Mouse (Mus musculus) forebrain, embryonic 12.5 days (tissue): ENCODE measurements around the gene Ephx4. TPM values are rescaled to one million over a fixed set of nuclear protein-coding genes. Genes with fewer than 3 reads are reported as not detected.

Experiments
- ATAC-seq: fragments of 200-750 bp; cut with Nextera tagmentation; 2 replicates; pipeline ENCODE4 v1.8.0; 2017; ENCODE audit warnings: moderate TSS enrichment; ENCODE audit not compliant: low FRiP score
- H3K27ac ChIP-seq: fragments of 300-500 bp; sonication (generic); 2 replicates; pipeline ENCODE4 v1.5.1; 2016; ENCODE audit warnings: mild to moderate bottlenecking
- H3K27me3 ChIP-seq: fragments of 300-500 bp; sonication (generic); 2 replicates; pipeline ENCODE4 v1.6.1; 2016; ENCODE audit warnings: mild to moderate bottlenecking
- H3K36me3 ChIP-seq: fragments of 300-500 bp; sonication (generic); replicated peaks from 2 replicates; pipeline ENCODE4 v1.6.1; 2016; ENCODE audit warnings: mild to moderate bottlenecking
- H3K4me1 ChIP-seq: fragments of 300-500 bp; sonication (generic); 2 replicates; pipeline ENCODE4 v1.6.1; 2016
- H3K4me2 ChIP-seq: fragments of 300-500 bp; sonication (generic); 2 replicates; pipeline ENCODE4 v1.6.1; 2016; ENCODE audit warnings: mild to moderate bottlenecking, moderate library complexity
- H3K4me3 ChIP-seq: fragments of 300-500 bp; sonication (generic); replicated peaks from 2 replicates; pipeline ENCODE4 v1.5.1; 2016; ENCODE audit warnings: mild to moderate bottlenecking
- H3K9ac ChIP-seq: fragments of 300-500 bp; sonication (generic); 2 replicates; pipeline ENCODE4 v1.6.1; 2016; ENCODE audit warnings: mild to moderate bottlenecking
- H3K9me3 ChIP-seq: fragments of 300-500 bp; sonication (generic); 2 replicates; pipeline ENCODE4 v1.6.1; 2016
- WGBS: fragments of 180-500 bp; shearing (Covaris S2); methylation state at CpG from one replicate; pipeline ENCODE4 v1.1.7; 2016; 5-methylcytosine and 5-hydroxymethylcytosine counted together
- polyA plus RNA-seq: library from polyadenylated mRNA; unstranded; fragments of >200 nt; fragmentation: Nextera tagmentation; extraction: Ambion mirVana; gene quantifications from 2 replicates; pipeline ENCODE4 v1.2.1, GENCODE M21; 2016

Gene Ephx4
- polyA plus RNA-seq, 1 experiment from 2014 or later, result 0.98 TPM

DNA sequence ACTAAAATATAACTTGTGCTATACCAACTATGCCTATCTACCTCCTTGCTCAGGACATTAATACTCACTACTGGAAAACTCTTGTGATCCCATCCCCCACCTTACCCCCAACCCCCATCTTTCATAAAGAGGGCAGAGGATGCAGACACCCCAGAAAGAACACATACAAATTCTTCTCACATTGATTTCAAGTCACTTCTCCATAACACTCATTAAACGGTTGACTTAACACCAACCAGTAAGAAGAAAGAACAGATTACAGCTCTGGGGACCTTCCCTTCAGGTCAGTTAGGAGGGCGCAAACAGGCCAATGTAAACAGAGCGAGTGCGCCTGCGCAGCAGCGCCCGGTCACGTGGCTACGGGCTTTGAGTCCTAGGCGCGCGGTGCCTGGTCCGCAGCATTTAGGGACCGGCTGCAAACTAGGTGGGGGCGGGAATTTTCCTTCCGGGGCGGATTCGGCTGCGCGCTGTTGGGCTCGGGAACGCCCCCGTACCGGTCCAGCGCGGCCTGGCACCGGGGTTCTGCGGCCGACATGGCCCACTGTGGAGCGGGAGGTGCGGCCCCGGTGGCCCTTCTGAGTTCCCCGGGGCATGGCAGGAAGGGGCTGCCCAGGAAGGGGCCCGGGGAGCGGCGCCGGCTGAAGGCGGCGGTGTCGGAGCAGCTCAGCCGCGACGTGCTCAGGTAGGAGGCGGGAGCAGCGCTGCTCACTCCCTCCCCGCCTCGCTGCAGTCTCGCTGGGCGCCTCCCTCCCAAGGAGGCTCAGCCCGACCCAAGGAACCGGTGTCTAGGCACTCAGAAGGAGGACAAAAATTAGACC lies 35.1 kb downstream of the Ephx4 start, which contains the start of gene Btbd8:
Gene Btbd8 (plus strand): TSS at position 534 of the 818 bp plus-strand sequence.
- under 1% methylated on average over 51 of the region's 51 CpGs for WGBS
- Histone ChIP-seq H3K27ac (peak within 1 kb of the TSS; percentile 84), H3K27me3 (no peaks in the 10 kb centered on the region), H3K9ac (peak within 1 kb of the TSS; percentile 89), H3K9me3 (no peaks in the 10 kb centered on the region), H3K4me3 (peak within 1 kb of the TSS; percentile 84), H3K4me2 (peak within 1 kb of the TSS; percentile 65), H3K4me1 (peaks cover 7% of the 10 kb centered on the region), H3K36me3 (no peaks in the 10 kb centered on the region)
- ATAC-seq, result peak; percentile 97

DNA sequence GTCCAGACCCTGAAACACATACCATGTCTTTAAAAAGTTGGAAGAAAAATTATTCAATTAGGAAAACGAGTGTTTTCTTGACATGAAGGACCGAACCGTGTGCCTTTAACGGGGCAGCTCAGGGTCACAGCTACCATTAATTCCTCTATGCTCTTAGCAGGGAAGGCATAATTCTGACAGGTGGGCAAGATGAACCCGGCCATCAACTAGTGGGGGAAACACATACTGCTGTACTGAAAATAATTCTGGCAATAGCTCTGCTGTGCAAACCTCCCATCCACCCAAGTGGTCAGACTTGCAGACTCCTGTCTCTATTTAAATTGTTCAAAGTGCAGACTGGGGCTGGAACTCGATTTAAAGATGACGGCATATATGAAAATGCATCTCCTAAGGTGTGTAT lies 35.8 kb downstream of the Ephx4 start:
- H3K36me3 ChIP-seq, result no peaks in the 10 kb centered on the region
- H3K4me2 ChIP-seq, result peak overlapping the region; percentile 65
- peaks cover 7% of the 10 kb centered on the region for H3K4me1 ChIP-seq
- H3K27ac ChIP-seq, result peak overlapping the region; percentile 84
- no peaks in the 10 kb centered on the region for H3K9me3 ChIP-seq
- H3K4me3 ChIP-seq, result peak overlapping the region; percentile 84
- no peaks in the 10 kb centered on the region for H3K27me3 ChIP-seq
- peak overlapping the region; percentile 89 for H3K9ac ChIP-seq
- 0 out of 2 replicates have a peak, but pooled peaks have one; percentile 9 for ATAC-seq
- 24% methylated on average over 7 of the region's 7 CpGs for WGBS

GRCm38 (mm10) chr5:107441881-107442280 lies 39.3 kb downstream of the Ephx4 start:
- Histone ChIP-seq H3K4me2 (no peak overlapping the region), H3K36me3 (no peaks in the 10 kb centered on the region), H3K27me3 (no peaks in the 10 kb centered on the region), H3K27ac (no peak overlapping the region), H3K4me3 (no peak overlapping the region), H3K9ac (no peak overlapping the region), H3K4me1 (peaks cover 7% of the 10 kb centered on the region), H3K9me3 (no peaks in the 10 kb centered on the region)
- ATAC-seq, result no peak
- 90% methylated on average over 5 of the region's 5 CpGs for WGBS

- WGBS, result 85% methylated on average over 4 of the region's 4 CpGs
- no peak overlapping the region for H3K27ac ChIP-seq
- no peak overlapping the region for H3K4me2 ChIP-seq
- H3K36me3 ChIP-seq, result no peaks in the 10 kb centered on the region
- no peak for ATAC-seq
- H3K9ac ChIP-seq, result no peak overlapping the region
- H3K9me3 ChIP-seq, result no peaks in the 10 kb centered on the region
- no peak overlapping the region for H3K4me3 ChIP-seq
- H3K4me1 ChIP-seq, result no peaks in the 10 kb centered on the region
- H3K27me3 ChIP-seq, result no peaks in the 10 kb centered on the region
These were observed 41.7 kb downstream of the Ephx4 start for GRCm38 (mm10) chr5:107444251-107444650.

DNA sequence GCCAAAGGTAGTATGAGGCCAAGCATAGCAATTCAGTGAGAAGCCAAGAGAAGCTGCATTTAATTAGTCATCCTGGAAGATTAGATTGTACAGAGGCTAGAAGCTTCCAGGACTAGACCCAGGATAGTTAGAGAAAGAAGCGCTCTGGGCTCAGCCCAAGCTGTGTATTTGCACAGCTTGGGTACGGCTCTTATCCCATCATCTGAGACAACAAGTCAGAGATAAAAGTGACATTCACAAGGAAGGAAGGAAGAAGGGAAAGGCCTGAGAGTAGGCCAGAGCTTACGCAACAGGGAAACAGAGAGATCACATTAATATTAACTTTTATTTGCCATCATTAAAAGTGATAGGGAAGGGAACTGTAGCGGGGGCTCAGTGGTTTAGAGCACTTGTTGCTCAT lies 45.4 kb downstream of the Ephx4 start:
- no peaks in the 10 kb centered on the region for H3K36me3 ChIP-seq
- no peak overlapping the region for H3K27ac ChIP-seq
- H3K4me3 ChIP-seq, result no peak overlapping the region
- H3K4me1 ChIP-seq, result no peaks in the 10 kb centered on the region
- H3K27me3 ChIP-seq, result no peaks in the 10 kb centered on the region
- no peak overlapping the region for H3K9ac ChIP-seq
- no peaks in the 10 kb centered on the region for H3K9me3 ChIP-seq
- ATAC-seq, result no peak
- no peak overlapping the region for H3K4me2 ChIP-seq
- WGBS, result 93% methylated on average over 4 of the region's 4 CpGs

GRCm38 (mm10) chr5:107448784-107449183 lies 46.2 kb downstream of the Ephx4 start:
- no peaks in the 10 kb centered on the region for H3K9me3 ChIP-seq
- H3K9ac ChIP-seq, result no peak overlapping the region
- H3K4me3 ChIP-seq, result no peak overlapping the region
- H3K27ac ChIP-seq, result no peak overlapping the region
- no peaks in the 10 kb centered on the region for H3K4me1 ChIP-seq
- H3K4me2 ChIP-seq, result no peak overlapping the region
- no peaks in the 10 kb centered on the region for H3K27me3 ChIP-seq
- ATAC-seq, result no peak
- WGBS, result 85% methylated on average over 4 of the region's 4 CpGs
- H3K36me3 ChIP-seq, result no peaks in the 10 kb centered on the region

DNA sequence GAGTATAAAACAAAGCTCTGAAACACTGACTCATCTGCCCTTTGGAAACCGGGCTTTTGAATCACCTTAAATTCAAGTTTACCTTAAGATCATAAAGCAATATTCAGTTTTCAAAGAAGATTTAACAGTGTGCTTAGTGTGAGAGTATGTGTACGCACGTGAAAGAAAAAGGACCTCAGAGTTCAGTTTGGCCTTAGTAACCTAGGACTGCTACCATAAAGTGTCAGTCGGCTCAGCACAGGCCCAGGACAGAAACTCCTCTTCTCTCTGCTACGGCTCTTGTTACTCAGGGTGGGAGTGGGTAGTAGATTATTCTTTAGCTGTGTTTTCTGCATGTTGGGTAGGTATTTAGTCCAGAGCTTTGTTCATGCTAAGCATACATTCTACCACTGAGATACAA lies 47.1 kb downstream of the Ephx4 start:
- H3K27me3 ChIP-seq, result no peaks in the 10 kb centered on the region

DNA sequence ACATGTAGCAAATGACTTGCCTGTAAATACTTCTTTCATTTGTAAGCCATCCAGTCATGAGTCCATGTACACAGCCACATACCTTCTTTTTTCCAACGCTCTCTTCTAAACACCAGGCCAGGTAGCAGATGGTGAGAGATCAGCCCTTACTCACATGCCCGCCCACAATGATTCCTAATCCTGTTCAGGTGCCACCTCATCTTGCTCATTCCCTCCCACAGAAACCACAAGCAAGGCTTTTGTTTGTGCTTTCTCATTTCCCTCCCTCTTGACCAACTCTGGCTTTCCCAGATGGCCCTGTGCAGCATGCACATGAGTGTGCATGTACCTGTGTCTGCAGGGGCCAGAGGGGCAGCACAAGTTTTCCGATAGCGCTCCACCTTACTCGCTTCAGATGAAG lies 47.8 kb downstream of the Ephx4 start:
- no peaks in the 10 kb centered on the region for H3K4me1 ChIP-seq
- H3K9me3 ChIP-seq, result no peaks in the 10 kb centered on the region
- no peaks in the 10 kb centered on the region for H3K36me3 ChIP-seq
- no peak for ATAC-seq
- no peak overlapping the region for H3K4me2 ChIP-seq
- no peaks in the 10 kb centered on the region for H3K27me3 ChIP-seq
- no peak overlapping the region for H3K4me3 ChIP-seq
- H3K27ac ChIP-seq, result no peak overlapping the region
- 97% methylated on average over 5 of the region's 5 CpGs for WGBS
- H3K9ac ChIP-seq, result no peak overlapping the region

More for the DNA sequence above, 47.1 kb downstream of the Ephx4 start:
- Histone ChIP-seq H3K36me3 (no peaks in the 10 kb centered on the region), H3K4me3 (no peak overlapping the region), H3K9ac (no peak overlapping the region), H3K4me1 (no peaks in the 10 kb centered on the region), H3K27ac (no peak overlapping the region), H3K4me2 (no peak overlapping the region), H3K9me3 (no peaks in the 10 kb centered on the region)
- ATAC-seq, result no peak
- 91% methylated on average over 5 of the region's 5 CpGs for WGBS

GRCm38 (mm10) chr5:107462147-107463076 lies 59.9 kb downstream of the Ephx4 start:
- H3K9me3 ChIP-seq, result no peaks in the 10 kb centered on the region
- H3K36me3 ChIP-seq, result no peaks in the 10 kb centered on the region
- no peak for ATAC-seq
- no peak overlapping the region for H3K4me2 ChIP-seq
- no peak overlapping the region for H3K9ac ChIP-seq
- no peak overlapping the region for H3K4me3 ChIP-seq
- H3K4me1 ChIP-seq, result peaks cover 3% of the 10 kb centered on the region; the same call in 1 of the 2 replicates
- no peak overlapping the region for H3K27ac ChIP-seq
- 91% methylated on average over 4 of the region's 4 CpGs for WGBS
- H3K27me3 ChIP-seq, result no peaks in the 10 kb centered on the region

DNA sequence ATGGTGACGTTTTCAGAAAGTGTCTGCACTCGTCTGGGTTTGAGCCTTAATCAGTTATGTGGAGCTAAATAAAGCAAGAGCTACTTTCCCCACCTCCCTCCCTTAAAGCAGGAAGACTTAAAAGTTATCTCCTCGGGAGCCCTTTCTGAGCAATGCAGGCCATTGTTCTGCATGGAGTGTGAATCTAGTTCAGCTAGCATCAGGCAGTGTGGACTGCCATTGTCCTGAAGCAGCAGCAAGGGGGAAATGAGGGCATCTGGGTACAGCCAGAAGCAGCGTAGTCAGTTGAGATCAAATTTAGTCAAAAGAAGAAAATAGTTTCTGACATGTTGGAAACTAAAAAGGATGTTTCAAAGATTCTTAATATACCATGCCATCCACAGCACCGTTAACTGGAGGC lies 64.0 kb downstream of the Ephx4 start:
- H3K4me1 ChIP-seq, result peaks cover 3% of the 10 kb centered on the region; the same call in 1 of the 2 replicates
- no peak overlapping the region for H3K9ac ChIP-seq
- no peaks in the 10 kb centered on the region for H3K27me3 ChIP-seq
- no peak overlapping the region for H3K4me2 ChIP-seq
- H3K27ac ChIP-seq, result no peak overlapping the region
- H3K4me3 ChIP-seq, result no peak overlapping the region
- WGBS, result 26% methylated on average over 5 of the region's 5 CpGs
- H3K9me3 ChIP-seq, result no peaks in the 10 kb centered on the region
- no peaks in the 10 kb centered on the region for H3K36me3 ChIP-seq
- ATAC-seq, result no peak

- Histone ChIP-seq H3K36me3 (no peaks in the 10 kb centered on the region), H3K27ac (no peak overlapping the region), H3K4me3 (no peak overlapping the region), H3K27me3 (no peaks in the 10 kb centered on the region), H3K9ac (no peak overlapping the region), H3K4me1 (peaks cover 3% of the 10 kb centered on the region; the same call in 1 of the 2 replicates), H3K4me2 (no peak overlapping the region), H3K9me3 (no peaks in the 10 kb centered on the region)
- no peak for ATAC-seq
- WGBS, result 78% methylated on average over 4 of the region's 4 CpGs
These were observed 64.6 kb downstream of the Ephx4 start for GRCm38 (mm10) chr5:107467098-107467497.

DNA sequence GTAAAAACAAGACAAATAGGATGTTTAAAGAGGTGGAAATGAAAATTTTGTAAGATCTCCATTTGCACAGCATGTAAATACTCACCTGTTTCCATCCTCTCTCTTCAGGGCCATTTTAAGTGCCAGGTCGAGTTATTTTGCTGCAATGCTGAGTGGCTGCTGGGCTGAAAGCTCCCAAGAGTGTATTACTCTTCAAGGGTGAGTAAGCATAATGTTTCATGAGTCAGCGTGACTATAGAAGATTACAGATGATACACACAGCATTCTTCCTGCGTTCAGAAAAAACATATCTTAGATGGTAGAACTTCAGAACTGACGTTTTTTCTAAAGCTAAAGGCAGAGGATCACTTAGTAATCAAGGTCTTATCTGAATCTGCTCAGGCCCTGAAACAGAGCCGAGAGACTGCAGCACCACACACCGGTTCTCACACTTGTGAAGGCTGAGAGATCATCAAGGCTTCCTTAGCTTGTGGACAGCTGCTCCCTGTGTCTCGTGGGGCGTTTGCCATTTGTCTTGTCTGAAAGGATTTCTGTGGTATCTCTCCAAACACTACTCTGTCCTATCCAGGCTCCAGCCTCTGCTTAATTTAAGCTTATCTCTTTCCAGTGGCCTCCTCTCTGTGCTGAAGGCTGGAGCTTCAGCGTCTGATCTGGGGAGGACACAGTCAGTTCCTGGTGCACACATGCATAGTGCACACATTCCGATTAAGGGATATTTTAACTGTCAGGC lies 68.2 kb downstream of the Ephx4 start:
- Histone ChIP-seq H3K4me1 (peaks cover 3% of the 10 kb centered on the region; the same call in 1 of the 2 replicates), H3K27me3 (no peaks in the 10 kb centered on the region), H3K9me3 (no peaks in the 10 kb centered on the region), H3K36me3 (0 out of 2 replicates have a peak, but pooled peaks cover 6% of the 10 kb centered on the region), H3K4me2 (no peak overlapping the region), H3K4me3 (no peak overlapping the region), H3K27ac (0 out of 2 replicates have a peak overlapping the region, but pooled peaks have one; percentile 25), H3K9ac (no peak overlapping the region)
- ATAC-seq, result no peak
- WGBS, result 81% methylated on average over 10 of the region's 10 CpGs
